Mouse (Mus musculus): Measurements from ENCODE around the gene Fzd4.

- no peak for TF ChIP-seq CTCF (IDR thresholded peaks at IDR 0.05; ENCODE audit: borderline replicate concordance, control insufficient read depth, extremely low read depth, insufficient read depth, low read length, poor library complexity)
- no peak for TF ChIP-seq POLR2A (IDR thresholded peaks at IDR 0.05; ENCODE audit: control insufficient read depth, extremely low read depth, insufficient read depth, low read length, poor library complexity)
Observed at GRCm38 (mm10) chr7:89441291-89441690, 37.1 kb downstream of the Fzd4 start.

Measured in thymus, adult 2 months (tissue).